Mouse (Mus musculus) urinary bladder, postnatal 25 days (tissue): ENCODE data around the gene Rd3.

Experiments used
- DNase-seq: peaks from one replicate; pipeline ENCODE4 v3.0.0; 2022; ENCODE audit warnings: low spot score

Gene Rd3

DNA sequence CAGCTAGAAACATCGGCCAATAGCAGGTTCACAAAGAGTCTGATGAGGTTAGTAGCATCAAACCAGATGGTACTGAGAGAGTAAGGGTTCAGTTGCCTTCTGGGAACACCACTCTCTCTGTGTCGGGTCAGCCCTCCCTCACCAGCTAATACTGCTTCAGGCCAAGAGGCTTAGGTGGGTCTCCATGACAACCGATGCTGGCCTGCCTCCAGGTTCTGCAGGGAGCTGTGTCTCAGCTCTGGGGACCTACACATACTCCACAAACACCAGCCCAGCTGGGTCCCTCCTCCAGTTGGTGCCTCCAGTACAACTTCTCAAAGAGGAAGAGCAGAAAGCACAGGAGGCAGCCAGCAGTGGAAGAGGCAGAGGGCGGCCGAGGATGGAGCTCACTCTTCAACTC is at the start of gene Rd3:
Gene Rd3, plus strand, starts transcription at position 184 of the 400 bp plus-strand sequence.
- no peak for DNase-seq

DNA sequence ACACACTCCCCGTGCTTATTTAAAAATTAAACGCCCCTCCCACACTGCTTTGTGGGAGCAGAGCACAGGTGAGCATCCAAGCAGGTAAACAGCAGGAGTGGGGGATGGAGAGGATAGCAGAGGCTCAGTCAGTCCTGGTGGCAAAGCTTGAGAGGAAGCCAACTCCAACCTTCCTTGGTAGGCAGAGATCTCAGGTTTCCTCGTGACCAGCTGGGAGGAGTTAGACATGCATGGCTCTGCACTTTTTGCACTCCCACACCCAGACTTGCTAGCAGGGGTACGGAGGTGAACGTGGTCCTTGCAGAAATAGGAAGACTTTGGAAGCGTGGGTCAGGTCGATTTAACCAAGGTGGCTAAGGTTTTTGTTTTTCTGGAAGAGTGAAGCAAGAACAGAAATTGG is 48.8 kb upstream of the Rd3 start:
- no peak for DNase-seq

- no peak for DNase-seq
Measured at GRCm38 (mm10) chr1:191929065-191929464, 48.1 kb upstream of the Rd3 start.

DNA sequence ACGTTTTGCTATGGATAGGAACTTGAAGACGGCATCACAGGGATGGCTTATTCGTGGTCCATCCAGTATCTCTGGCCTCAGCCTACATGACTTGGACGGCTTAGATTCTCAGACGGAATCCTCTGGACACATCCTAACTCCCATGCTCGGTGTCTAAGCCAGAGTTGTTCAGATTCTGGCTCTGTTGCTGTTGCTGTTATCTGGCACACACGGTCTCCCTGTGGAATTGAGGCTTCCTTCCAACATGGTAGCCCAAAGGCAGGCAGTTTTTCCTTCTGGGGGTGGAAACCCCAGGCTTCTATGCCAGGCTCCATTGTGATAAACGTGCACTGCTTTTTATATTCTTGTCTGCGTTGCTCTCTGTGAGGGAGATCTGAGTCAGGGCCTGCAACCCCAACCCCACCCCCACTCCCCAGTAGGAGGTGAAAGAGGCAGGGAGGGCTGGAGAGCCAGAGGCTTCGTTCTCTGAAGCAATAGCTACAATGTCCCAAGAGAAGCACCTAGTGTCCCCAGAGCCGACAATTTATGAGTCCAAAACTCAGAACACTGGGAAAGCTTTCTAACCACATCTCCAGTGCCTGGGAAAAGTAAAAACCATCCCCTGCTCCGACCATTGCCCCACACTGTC is 47.2 kb upstream of the Rd3 start:
- no peak for DNase-seq

GRCm38 (mm10) chr1:191930525-191931105 is 46.6 kb upstream of the Rd3 start:
- DNase-seq, result no peak

- no peak for DNase-seq
Measured at GRCm38 (mm10) chr1:191932286-191932985, 44.7 kb upstream of the Rd3 start.

DNA sequence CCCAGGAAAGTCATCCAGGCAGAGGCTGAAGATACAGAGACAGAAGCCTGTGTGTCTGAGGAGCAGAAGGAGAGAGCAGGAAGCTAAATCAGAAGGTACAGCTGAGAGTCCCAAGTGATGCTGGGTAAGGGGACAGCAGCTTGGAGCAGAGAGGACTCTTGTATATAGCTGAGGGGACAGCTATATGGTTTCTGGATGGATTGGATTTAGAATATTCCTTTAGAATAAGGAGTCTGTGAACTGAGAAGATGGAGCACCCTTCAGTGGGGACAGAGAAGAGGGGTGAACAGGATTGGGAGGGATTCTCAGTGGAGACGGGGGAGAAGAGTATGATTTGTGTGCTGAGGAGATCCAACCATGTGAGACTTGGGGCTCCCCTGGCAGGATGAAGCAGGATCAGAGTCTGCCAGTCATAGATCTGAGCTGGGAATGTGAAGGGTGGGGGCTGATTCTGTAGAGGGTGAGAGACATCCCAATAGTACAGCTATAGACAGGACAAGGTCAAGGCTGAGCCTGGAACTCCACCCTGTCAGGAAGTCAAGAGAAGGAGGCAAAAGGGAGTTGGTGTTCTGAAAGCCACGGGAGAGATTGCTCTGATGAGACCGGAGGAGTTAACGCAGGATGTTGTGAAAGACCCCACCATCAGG is 44.1 kb upstream of the Rd3 start:
- no peak for DNase-seq

DNA sequence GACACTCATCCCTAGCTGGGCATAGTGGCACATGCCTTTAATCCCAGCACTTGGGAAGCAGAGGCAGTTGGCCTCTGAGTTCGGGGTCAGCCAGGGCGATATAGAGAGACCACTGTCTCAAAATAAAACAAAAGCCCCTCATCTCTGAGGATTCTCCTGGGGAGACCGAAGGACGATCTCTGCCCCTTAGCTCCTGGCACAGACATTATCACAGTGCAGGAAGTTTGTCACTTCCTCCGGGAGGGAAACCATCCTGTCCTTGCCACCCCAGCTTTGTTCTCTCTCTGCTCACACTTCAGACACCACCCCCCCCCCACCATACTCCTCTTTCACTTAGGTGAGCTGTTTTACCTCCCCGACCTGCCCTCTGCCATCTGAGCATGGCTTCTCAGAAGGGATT is 33.5 kb upstream of the Rd3 start:
- no peak for DNase-seq

GRCm38 (mm10) chr1:191945341-191945740 is 31.8 kb upstream of the Rd3 start:
- no peak for DNase-seq

- DNase-seq, result no peak
Measured at GRCm38 (mm10) chr1:191945756-191946155, 31.4 kb upstream of the Rd3 start.

GRCm38 (mm10) chr1:191946261-191946660 is 30.9 kb upstream of the Rd3 start:
- no peak for DNase-seq

DNA sequence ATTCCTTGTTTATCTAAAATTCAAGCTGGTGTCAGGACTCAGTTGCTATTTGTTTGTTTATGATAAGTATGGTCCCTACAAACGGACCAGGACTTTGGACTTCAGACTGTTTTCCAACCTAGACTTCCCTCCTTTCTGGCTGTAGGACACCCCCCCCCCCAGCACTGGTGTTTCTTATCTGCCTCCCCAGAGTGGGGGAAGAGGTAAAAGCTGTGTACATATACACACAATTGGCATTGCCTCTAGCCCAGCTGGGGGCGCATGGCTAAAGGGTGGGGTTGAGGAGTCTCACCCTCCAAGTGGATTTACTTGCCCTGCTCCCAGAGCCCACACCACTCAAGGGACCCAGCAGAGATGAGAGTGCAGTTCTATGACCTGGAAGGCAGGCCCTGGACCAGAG is 30.3 kb upstream of the Rd3 start:
- no peak for DNase-seq

DNA sequence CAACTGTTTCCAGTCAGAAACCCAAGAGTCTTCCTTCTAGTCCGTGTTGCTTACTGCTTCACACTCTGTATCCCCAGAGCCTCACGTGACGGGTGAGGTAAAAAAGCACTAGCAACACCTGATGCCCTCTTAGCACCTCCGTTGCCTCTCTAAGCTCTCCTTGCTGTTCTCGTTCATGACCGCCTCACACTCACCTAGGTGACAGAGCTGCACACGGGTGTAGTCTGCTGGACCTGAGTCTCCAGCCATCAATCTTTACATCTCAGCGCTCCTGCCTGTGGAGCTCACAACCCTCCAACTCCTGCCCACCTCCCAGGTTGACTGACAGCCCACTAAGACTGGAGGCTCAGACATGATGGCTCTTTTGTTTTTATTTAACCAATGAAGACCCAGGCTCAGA is 29.4 kb upstream of the Rd3 start:
- DNase-seq, result no peak

DNA sequence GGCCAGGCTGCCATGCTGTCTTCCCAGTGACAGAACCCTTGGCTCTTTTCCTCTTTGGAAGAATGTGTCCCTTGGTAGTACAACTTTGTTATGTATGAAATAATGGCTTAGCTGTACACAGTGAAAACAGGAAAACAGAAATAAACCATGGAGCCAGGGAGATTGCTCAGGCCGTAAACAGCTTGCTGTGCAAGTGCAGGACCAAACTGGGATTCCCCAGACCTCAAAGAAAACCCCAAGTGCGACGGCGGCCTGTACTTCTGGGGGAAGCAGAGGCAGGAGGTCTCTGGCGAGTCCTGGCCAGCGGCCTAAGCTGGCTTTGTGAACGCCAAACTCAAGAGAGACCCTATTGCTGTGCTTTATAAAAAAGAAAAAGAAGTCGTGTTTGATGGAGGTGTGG is 28.6 kb upstream of the Rd3 start:
- no peak for DNase-seq

GRCm38 (mm10) chr1:191950611-191951010 is 26.6 kb upstream of the Rd3 start:
- DNase-seq, result no peak

DNA sequence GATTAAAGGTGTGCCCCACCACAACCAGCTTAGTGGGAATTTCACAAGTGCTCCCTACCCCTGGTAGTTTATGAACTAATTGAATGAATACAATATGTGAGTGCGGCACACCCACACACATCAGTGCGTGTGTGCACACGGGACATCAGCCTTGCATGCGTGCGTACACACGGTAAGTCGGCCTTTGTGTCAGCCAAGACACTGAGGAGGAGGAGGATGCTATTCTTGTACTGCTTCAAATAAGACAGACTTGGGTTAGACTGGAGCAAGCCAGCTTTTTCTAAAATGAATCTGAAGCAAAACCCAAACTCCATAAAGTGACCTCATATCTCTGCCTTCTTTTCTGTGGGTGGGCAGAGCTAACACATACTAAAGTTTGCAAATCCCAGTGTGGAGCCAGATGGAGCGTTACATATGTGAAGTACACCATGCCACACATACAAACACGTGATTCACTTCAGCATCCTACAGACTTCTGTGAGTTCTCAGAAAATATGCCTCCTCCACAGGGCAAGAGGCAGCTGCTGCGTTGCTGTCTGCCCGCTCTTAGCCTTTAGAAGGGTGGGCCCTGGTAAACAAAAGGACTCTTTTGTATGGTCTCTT is 24.3 kb upstream of the Rd3 start:
- no peak for DNase-seq

- no peak for DNase-seq
Measured at GRCm38 (mm10) chr1:191955101-191955500, 22.1 kb upstream of the Rd3 start.

DNA sequence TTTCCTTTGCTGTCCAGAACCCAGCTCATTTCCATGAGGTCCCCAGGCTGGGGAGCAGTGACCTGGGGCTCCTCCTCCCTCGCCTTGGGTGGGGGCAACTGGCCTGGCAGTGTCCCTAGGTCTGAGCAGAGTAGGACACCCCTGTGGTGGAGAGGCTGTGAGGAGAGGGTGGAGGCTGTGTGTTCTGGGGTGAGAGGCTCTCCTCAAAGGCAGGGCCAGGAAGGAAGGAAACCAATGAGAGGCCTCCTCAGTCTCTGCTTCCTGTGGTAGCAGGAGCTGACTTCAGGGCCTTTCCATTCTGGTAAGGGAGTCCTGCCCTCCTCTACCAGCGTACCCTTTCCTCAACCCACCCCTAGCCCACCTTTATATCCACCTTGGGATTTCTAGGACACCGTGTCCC is 20.9 kb upstream of the Rd3 start:
- no peak for DNase-seq

DNA sequence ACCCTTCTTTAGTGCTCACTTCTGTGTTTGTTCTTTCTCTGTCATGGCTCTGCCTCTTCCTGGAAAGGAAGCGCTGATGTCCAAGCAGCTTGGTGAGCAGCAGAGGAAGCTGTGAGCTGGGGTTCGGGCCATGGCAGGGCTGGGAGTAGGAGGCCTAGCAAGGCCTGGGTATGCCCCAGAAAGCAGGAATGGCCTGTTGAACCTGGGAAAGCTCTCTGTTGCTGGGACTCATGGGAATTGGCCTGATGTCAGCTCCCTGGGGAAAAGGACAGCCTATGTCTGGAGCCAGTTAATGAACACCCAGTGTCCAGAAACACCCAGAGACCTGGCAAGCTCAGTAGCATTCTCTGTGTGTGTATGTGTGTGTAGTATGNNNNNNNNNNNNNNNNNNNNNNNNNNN is 20.3 kb upstream of the Rd3 start:
- no peak for DNase-seq

GRCm38 (mm10) chr1:191957321-191957720 is 19.8 kb upstream of the Rd3 start:
- no peak for DNase-seq

GRCm38 (mm10) chr1:191960946-191961345 is 16.2 kb upstream of the Rd3 start:
- DNase-seq, result no peak

GRCm38 (mm10) chr1:191963413-191963812 is 13.8 kb upstream of the Rd3 start:
- no peak for DNase-seq
